ENCODE assay signal across 24 mouse cellular contexts in genomic region chr19:55440306-55440705, GRCm38 (mm10).
"Had no signal": no experiment of that assay in that cellular context is flagged by ENCODE, and none has a peak within 500 bp of the region (broad histone marks: within the 10 kb centered on the region; RNA-seq: fewer than 3 reads in every experiment).

No protein-coding gene starts in this region.

- H3K4me2 ChIP-seq: limb, embryonic 12.5 days; limb, embryonic 15.5 days; liver, embryonic 12.5 days; liver, embryonic 15.5 days; midbrain, embryonic 12.5 days; midbrain, embryonic 15.5 days; neural tube, embryonic 12.5 days; neural tube, embryonic 15.5 days; stomach, embryonic 15.5 days had no signal

- DNase-seq: kidney, adult 18-20 months; kidney, adult 9 months; kidney, postnatal 14 days; kidney, postnatal 4 days; layer of hippocampus, adult 9-11 months; left cerebral cortex, postnatal 4 days; lung, adult 2 months; lung, postnatal 14 days; lung, postnatal 4 days; right cerebral cortex, adult 18-20 months; right cerebral cortex, postnatal 14 days; spleen, adult 18-20 months; thymus, adult 18-20 months; thymus, postnatal 4 days had no signal

- H3K27ac ChIP-seq: layer of hippocampus, adult 2 months; limb, embryonic 12.5 days; limb, embryonic 15.5 days; liver, embryonic 12.5 days; liver, embryonic 15.5 days; midbrain, embryonic 12.5 days; midbrain, embryonic 15.5 days; neural tube, embryonic 12.5 days; neural tube, embryonic 15.5 days; stomach, embryonic 15.5 days had no signal

- H3K4me3 ChIP-seq: layer of hippocampus, adult 2 months; limb, embryonic 12.5 days; limb, embryonic 15.5 days; liver, embryonic 12.5 days; liver, embryonic 15.5 days; midbrain, embryonic 12.5 days; midbrain, embryonic 15.5 days; neural tube, embryonic 12.5 days; neural tube, embryonic 15.5 days; stomach, embryonic 15.5 days had no signal

- H3K9me3 ChIP-seq: limb, embryonic 12.5 days; limb, embryonic 15.5 days; liver, embryonic 12.5 days; liver, embryonic 15.5 days; midbrain, embryonic 15.5 days; stomach, embryonic 15.5 days had no signal

- ATAC-seq: liver, embryonic 12.5 days; midbrain, embryonic 15.5 days had no signal

- H3K36me3 ChIP-seq: limb, embryonic 12.5 days; limb, embryonic 15.5 days; liver, embryonic 15.5 days; midbrain, embryonic 12.5 days; midbrain, embryonic 15.5 days; neural tube, embryonic 12.5 days; stomach, embryonic 15.5 days had no signal

- H3K4me1 ChIP-seq: limb, embryonic 12.5 days; limb, embryonic 15.5 days; liver, embryonic 12.5 days; liver, embryonic 15.5 days; midbrain, embryonic 12.5 days; midbrain, embryonic 15.5 days; neural tube, embryonic 12.5 days; neural tube, embryonic 15.5 days; stomach, embryonic 15.5 days had no signal

- H3K9ac ChIP-seq: limb, embryonic 12.5 days; limb, embryonic 15.5 days; liver, embryonic 12.5 days; liver, embryonic 15.5 days; midbrain, embryonic 12.5 days; midbrain, embryonic 15.5 days; neural tube, embryonic 12.5 days; neural tube, embryonic 15.5 days; stomach, embryonic 15.5 days had no signal

- H3K27me3 ChIP-seq: limb, embryonic 12.5 days; limb, embryonic 15.5 days; liver, embryonic 12.5 days; liver, embryonic 15.5 days; midbrain, embryonic 12.5 days; midbrain, embryonic 15.5 days; neural tube, embryonic 12.5 days; neural tube, embryonic 15.5 days; stomach, embryonic 15.5 days had no signal
